22 mouse cellular contexts compared by ENCODE assay signal in the genomic region with DNA sequence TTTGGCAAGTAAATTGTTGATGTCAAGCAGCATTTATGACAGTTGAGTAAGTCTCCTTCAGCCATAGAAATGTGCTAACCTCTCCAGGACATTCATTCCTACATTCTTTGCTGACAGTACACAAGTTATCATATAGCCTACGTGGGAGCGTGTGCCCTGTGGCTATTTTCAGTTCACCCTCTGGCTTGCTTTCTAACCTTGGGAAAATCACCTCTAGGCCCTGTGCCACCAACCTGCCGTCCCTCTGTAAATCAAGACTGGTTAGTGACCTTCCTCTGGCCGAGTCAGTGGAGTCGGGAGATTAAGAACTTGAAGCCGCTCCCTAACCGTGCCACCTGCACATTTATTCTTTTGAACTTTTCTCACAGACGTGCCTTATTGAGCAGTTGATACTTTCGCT. TPM values are rescaled to one million over a fixed set of nuclear protein-coding genes. Genes with fewer than 3 reads are reported as not detected.
DNase-seq lines count a peak whose midpoint lies in the region; ATAC-seq and TF ChIP-seq lines count a peak whose summit lies in the region.
"Had no signal": no experiment of that assay in that cellular context is flagged by ENCODE, and none has a peak within 500 bp of the region (broad histone marks: within the 10 kb centered on the region; RNA-seq: fewer than 3 reads in every experiment).

No protein-coding gene starts in this region.

- DNase-seq in adrenal gland, adult 8-10 months, result peak; percentile 77
- peak; percentile 72 to 76 for DNase-seq in adrenal gland, postnatal 36 days
- DNase-seq in heart, adult 8-10 months (ENCODE audit: low spot score), result peak; percentile 58
- peak; percentile 86 for DNase-seq in heart, postnatal 0 days (ENCODE audit: low spot score)
- no peak for DNase-seq in lung, postnatal 10 days
- no peak for DNase-seq in left cerebral cortex, adult 8-10 months (ENCODE audit: low spot score in 2 of 2)
- DNase-seq in cerebellum, postnatal 25 days, result no peak
- no peak for DNase-seq in kidney, postnatal 4 days
- DNase-seq: cerebellum, adult 18-20 months; right cerebral cortex, postnatal 4 days; thymus, adult 2 months had no signal

- H3K9ac ChIP-seq in heart, postnatal 0 days (replicated peaks; ENCODE audit: low read depth, low read length), result no peak overlapping the region
- H3K9ac ChIP-seq: forebrain, embryonic 15.5 days; hindbrain, embryonic 15.5 days; kidney, embryonic 15.5 days; liver, embryonic 12.5 days; lung, embryonic 15.5 days; midbrain, embryonic 15.5 days had no signal

- H3K27me3 ChIP-seq in heart, postnatal 0 days (ENCODE audit: control insufficient read depth, insufficient read depth, low read length), result no peaks in the 10 kb centered on the region
- H3K27me3 ChIP-seq: forebrain, embryonic 15.5 days; hindbrain, embryonic 15.5 days; kidney, embryonic 15.5 days; lung, embryonic 15.5 days; megakaryocyte, embryonic 14.5 days; midbrain, embryonic 15.5 days had no signal

- 45% methylated on average over 9 of the region's 9 CpGs for WGBS in heart, postnatal 0 days

- no peak; the same call in 1 of the 2 replicates for TF ChIP-seq EP300 in heart, postnatal 0 days (IDR thresholded peaks at IDR 0.05; ENCODE audit: low read depth)

- no peaks in the 10 kb centered on the region for H3K36me3 ChIP-seq in heart, postnatal 0 days (replicated peaks; ENCODE audit: control insufficient read depth, insufficient read depth, low read length)
- H3K36me3 ChIP-seq: forebrain, embryonic 15.5 days; hindbrain, embryonic 15.5 days; kidney, embryonic 15.5 days; liver, embryonic 12.5 days; lung, embryonic 15.5 days; midbrain, embryonic 15.5 days had no signal

- peak; percentile 94 for ATAC-seq in heart, postnatal 0 days (ENCODE audit: insufficient read depth, low read depth)
- ATAC-seq: forebrain, embryonic 15.5 days; intestine, embryonic 16.5 days; liver, embryonic 12.5 days; midbrain, embryonic 15.5 days; Patski had no signal

- peak overlapping the region; percentile 91 for H3K27ac ChIP-seq in heart, postnatal 0 days (ENCODE audit: low read depth)
- H3K27ac ChIP-seq: forebrain, embryonic 15.5 days; hindbrain, embryonic 15.5 days; kidney, embryonic 15.5 days; layer of hippocampus, adult 2 months; liver, embryonic 12.5 days; lung, embryonic 15.5 days; midbrain, embryonic 15.5 days had no signal

- H3K4me2 ChIP-seq in heart, postnatal 0 days (ENCODE audit: low read depth, low read length), result no peak overlapping the region
- H3K4me2 ChIP-seq: forebrain, embryonic 15.5 days; hindbrain, embryonic 15.5 days; kidney, embryonic 15.5 days; liver, embryonic 12.5 days; lung, embryonic 15.5 days; midbrain, embryonic 15.5 days had no signal

- peaks cover 7% of the 10 kb centered on the region; the same call in 1 of the 2 replicates for H3K4me1 ChIP-seq in heart, postnatal 0 days (ENCODE audit: control insufficient read depth, insufficient read depth)
- H3K4me1 ChIP-seq: forebrain, embryonic 15.5 days; hindbrain, embryonic 15.5 days; kidney, embryonic 15.5 days; liver, embryonic 12.5 days; lung, embryonic 15.5 days; midbrain, embryonic 15.5 days had no signal

- no peak for TF ChIP-seq CTCF in heart, postnatal 0 days (IDR thresholded peaks at IDR 0.05; ENCODE audit: low read depth)

- H3K4me3 ChIP-seq in heart, postnatal 0 days (ENCODE audit: low read depth, low read length), result no peak overlapping the region
- H3K4me3 ChIP-seq: erythroblast, embryonic 14.5 days; forebrain, embryonic 15.5 days; hindbrain, embryonic 15.5 days; kidney, embryonic 15.5 days; layer of hippocampus, adult 2 months; liver, embryonic 12.5 days; lung, embryonic 15.5 days; megakaryocyte, embryonic 14.5 days; midbrain, embryonic 15.5 days had no signal

- no peaks in the 10 kb centered on the region for H3K9me3 ChIP-seq in heart, postnatal 0 days (replicated peaks; ENCODE audit: control insufficient read depth, low read length)
- H3K9me3 ChIP-seq: forebrain, embryonic 15.5 days; hindbrain, embryonic 15.5 days; kidney, embryonic 15.5 days; liver, embryonic 12.5 days; lung, embryonic 15.5 days; midbrain, embryonic 15.5 days had no signal

RNA-seq across cellular contexts. Expression of gene Zfp638, which starts 6.9 kb away (rescaled TPM):
- total RNA-seq in adrenal gland, adult 8-10 months (2022), result 100 to 1,000 TPM in 3 of 4 experiments, 10 to 100 TPM in 1; 85.0 to 116 (median 106) TPM
- total RNA-seq in adrenal gland, postnatal 36 days (2021), result 100 to 1,000 TPM in 1 of 2 experiments, 10 to 100 TPM in 1; 89.5 to 100 TPM
- 10 to 100 TPM; 36.1 to 66.2 (median 52.6) TPM for total RNA-seq in heart, adult 8-10 months (2022)
- 40.4 and 92.4 TPM in 2 replicates for total RNA-seq in heart, postnatal 0 days (2014; rRNA removed; ENCODE audit: low replicate concordance)
- polyA plus RNA-seq in heart, postnatal 0 days (2015; fragmentation: Nextera tagmentation; extraction: Ambion mirVana), result 28.5 and 31.9 TPM in 2 replicates
- total RNA-seq in left cerebral cortex, adult 8-10 months (2022), result 100 to 1,000 TPM; 115 to 139 (median 131) TPM

RNA-seq across cellular contexts. Expression of gene Paip2b, which starts 28.5 kb away (rescaled TPM):
- total RNA-seq in adrenal gland, adult 8-10 months (2022), result 10 to 100 TPM; 35.0 to 47.3 (median 40.5) TPM
- 10 to 100 TPM; 30.7 to 31.1 TPM for total RNA-seq in adrenal gland, postnatal 36 days (2021)
- 10 to 100 TPM; 42.5 to 48.7 (median 46.1) TPM for total RNA-seq in heart, adult 8-10 months (2022)
- 26.8 and 40.2 TPM in 2 replicates for total RNA-seq in heart, postnatal 0 days (2014; rRNA removed; ENCODE audit: low replicate concordance)
- 11.6 and 13.0 TPM in 2 replicates for polyA plus RNA-seq in heart, postnatal 0 days (2015; fragmentation: Nextera tagmentation; extraction: Ambion mirVana)
- total RNA-seq in left cerebral cortex, adult 8-10 months (2022), result 10 to 100 TPM; 57.6 to 68.0 (median 64.7) TPM

Comparison
In these comparisons a context has a peak if more than half of its experiments do, and no peak if none do; other contexts are left out.
1. DNase-seq: peak in adrenal gland, adult 8-10 months (single experiment), adrenal gland, postnatal 36 days (2 of 2), heart, adult 8-10 months (single experiment) and heart, postnatal 0 days (single experiment); none in lung, postnatal 10 days (single experiment), left cerebral cortex, adult 8-10 months (0 of 2), cerebellum, postnatal 25 days (0 of 2) and kidney, postnatal 4 days (0 of 2).